Mouse (Mus musculus): Measurements from ENCODE around the gene Cmtm3.

The Cmtm3 gene

GRCm38 (mm10) chr8:104380269-104380668 lies 41.1 kb downstream of the Cmtm3 start:
- in situ Hi-C loops (cut with MboI) = no loop called here

DNA sequence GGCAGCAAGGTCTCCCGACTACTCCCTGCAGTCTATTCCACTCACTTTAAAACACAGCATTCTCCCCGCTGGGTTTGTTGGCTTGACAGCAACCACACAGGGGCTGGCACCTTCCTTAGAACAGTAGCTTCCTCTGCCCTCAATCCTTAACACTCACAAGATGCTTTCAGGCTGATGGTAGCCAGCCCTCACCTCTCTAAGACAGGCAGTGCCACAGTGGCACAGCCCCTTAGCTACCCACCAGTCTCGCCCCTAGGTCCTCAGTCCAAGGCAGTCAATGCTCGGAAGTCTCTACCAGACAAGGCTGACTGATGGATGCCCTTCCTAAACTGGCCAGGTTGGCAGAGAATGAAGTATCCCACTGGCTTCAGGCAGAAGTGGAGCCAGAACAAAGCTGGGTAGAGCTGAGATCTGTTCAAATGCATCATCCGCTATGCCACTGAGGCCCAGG lies 41.8 kb downstream of the Cmtm3 start:
- in situ Hi-C loops (cut with MboI) = no loop called here

- in situ Hi-C loops (cut with MboI) = no loop called here
Observed at GRCm38 (mm10) chr8:104383296-104383695, 44.1 kb downstream of the Cmtm3 start.

DNA sequence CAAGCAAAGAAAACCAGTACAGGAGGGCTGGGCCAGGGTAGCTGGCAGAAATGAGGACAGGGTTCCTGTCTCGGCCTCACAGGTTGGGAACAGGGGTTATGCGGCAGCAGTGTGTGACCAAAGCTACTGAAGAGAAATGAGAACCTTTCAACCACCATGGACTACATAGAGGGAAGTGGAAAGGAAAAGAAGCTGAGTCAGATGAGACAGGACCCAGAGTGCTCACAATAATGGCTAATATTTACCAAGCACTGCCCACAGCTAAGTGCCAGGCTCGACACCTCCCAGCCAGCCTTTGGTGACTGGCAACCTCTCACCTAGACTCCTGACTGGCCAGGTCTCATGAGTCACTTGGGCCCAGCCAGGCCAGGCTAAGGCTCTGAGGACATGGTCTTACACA lies 44.8 kb downstream of the Cmtm3 start:
- in situ Hi-C loops (cut with MboI) = no loop called here

DNA sequence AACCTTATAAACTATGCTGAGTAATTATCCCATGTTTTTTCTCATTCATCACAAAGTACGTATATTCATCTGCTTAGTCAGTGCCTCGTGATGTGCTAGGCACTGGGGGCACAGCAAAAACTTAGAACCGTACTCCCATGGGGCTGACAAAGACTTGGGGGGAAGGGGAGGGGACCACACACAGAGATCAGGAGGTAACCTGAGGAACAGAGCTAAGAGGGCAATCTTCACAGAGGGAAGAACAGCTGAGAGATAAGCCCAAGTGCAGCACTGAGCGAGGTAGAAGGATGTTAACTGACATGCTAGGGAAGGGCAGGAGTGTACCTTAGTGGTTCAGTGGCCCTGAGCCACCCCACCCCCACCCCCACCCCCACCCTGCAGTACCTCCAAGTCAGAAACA lies 47.5 kb downstream of the Cmtm3 start:
- in situ Hi-C loops (cut with MboI) = no loop called here

DNA sequence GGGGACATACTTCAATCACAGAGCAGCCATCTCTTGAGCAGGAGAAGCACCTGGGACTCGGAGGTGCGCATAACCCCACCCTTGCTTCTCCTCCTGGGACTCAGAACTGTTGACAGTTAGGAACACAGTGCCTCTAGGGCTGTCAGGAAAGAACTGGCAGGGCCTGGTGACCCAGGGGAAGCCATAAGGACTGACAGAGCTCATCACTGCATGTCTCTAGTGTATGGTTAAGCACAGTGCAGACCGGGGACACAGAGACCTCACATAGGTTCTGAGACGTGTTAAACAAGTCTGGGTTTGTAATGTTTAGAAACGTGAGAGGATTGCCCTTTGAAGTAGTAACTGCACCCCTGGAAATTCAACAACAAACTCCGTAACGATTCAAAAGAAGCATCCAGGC lies 48.3 kb downstream of the Cmtm3 start:
- in situ Hi-C loops (cut with MboI) = no loop called here

DNA sequence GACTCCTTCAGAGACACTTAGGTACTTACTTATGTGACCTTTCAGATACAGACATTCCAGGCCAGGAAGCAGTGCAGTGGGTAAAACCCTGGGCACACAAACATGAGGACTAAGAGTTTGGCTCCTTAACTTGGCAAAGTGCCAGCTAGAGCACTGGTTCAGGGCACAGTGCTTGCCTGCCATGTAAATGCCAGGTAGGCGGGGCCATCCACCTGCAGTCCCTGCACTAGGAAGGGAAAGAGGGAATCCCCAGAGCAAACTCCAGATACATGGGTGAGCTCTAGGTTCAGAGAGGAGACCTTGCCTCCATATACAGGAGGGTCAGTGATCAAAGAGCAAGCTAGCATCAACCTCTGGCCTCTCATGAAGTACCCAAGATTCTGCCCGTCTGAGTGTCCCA lies 48.8 kb downstream of the Cmtm3 start:
- in situ Hi-C loops (cut with MboI) = no loop called here

DNA sequence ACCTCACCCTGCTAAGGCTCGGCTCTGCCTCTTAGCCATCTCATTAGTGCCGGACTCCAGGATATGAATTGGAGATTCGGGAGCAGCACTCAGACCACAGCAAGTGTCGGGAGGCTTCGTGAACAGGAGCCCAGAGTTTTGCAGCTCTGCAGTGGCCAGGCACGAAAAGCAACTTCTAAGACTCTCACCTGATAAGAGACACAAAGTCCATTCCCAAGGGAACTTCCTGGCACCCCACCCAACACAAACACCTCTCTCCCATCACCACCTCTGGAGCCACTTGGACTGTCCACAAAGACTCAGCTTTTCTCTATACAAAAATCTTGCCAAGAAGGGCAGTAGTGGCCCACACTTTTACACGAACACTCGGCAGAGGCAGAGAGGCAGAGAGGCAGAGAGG lies 51.0 kb downstream of the Cmtm3 start:
- in situ Hi-C loops (cut with MboI) = no loop called here

DNA sequence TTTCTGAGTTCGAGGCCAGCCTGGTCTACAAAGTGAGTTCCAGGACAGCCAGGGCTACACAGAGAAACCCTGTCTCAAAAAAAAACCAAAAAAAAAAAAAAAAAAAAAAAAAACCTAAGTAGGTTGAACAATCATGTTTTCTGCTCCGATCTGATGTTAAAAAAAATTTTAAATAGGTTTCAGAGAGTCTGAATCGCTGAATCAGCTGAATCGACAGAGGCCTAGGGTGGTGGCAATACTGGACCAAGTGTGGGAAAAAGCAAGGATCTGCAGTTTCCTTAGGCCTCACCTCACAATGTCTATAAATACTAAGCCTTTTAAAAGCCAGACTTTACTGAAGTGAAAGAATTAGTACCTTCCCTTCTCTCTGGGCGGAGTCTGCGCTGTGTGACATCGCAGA lies 53.9 kb downstream of the Cmtm3 start:
- in situ Hi-C loops (cut with MboI) = no loop called here

DNA sequence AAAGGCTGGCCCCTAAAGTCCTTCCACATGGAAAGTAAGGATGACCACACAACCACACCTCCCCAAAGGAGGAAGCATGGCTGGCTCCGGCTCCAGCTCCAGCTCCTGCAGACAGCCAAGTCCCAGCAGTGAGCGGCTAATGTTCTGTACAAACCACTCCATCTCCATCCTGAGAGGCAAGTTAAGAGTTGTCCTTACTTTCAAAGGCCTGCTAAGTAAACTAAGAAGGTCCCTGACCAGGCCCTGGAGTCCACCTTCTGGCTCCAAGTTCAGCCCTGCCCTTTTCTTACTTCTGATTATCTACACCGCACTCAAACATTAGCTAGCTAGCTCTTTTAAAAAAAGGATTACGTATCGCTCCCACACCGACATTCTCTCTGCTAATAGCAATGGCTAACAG lies 54.6 kb downstream of the Cmtm3 start:
- in situ Hi-C loops (cut with MboI) = no loop called here

DNA sequence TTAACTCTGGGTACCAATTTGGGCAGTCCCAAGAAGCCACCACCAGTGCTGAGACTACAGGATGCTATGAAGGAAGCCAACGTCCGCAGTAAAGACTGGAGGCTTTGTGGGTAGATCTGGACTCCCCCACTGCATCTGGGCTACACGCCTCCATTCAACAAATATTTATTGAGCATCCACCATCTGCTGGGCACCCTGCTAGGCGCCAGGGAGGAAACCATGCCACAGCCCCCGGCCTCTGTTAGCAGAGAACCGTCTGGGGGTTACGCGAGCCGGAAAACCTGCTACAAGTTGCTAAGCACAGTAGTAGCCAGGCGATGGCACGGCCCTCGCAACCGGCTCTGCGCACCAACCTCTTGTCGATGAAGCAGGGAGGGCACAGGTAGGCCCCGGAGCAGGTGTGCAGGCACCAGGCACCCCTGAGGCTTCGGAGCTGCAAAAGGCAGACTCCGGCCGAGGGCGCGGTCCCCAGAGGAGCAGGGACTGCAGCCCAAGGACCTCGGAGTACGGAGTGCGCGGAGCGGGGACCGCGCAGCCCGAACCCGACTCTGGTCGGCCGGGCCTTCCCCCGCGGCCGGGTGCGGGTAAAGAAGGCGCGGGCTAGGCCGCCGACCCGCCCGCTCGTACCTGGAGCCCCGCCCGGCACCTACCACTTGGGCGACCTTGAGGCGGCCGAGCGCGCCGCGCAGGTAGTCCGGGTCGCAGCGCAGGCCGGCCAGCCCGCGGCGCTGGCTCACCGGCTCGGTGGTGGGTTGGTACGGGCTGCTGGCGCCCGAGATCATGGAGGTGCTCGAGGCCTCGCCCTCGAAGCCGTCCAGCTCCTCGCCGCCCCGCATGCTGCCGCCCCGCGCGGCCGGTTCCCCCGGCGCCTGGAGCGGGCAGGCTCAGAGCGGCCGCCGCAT lies 55.8 kb downstream of the Cmtm3 start:
- in situ Hi-C loops (cut with MboI) = no loop called here

DNA sequence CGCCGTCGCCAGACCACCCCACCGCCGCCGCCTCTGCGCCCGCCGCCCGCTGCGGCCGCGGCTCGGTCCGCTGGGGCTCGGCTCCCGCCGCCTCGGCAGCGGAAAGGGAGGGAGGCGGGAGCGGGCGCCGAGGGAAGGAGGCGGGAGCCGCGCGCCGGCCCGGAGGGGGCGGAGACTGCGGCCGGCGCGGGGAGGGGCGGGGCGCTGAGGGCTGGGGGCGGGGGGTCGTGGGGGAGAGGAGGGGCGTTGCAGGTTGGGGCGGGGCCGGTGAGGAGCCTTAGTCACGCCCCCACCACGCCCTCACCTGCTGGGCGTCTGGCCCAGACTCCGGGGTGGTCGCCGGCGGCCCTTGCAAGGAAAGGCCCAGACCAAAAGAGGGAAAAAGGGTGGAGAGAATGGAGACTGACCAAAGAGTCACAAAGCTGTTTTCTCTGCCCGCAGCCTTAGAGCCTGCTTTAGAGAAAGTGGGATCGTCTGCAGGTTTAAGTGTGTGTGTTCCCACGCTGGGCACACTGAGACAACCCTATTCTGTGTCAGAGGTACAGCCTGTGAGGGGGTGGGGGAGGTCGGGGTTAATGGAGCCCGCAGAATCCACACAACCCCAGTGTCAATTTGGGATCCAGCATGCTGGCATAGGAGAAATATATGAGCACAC lies 56.6 kb downstream of the Cmtm3 start, which contains the start of gene Cmtm4:
Cmtm4 (minus strand) TSS at position 105 of the 655 bp plus-strand sequence.
- in situ Hi-C loops (cut with MboI) = no loop called here

All from mature B cell (primary cell).